Mouse (Mus musculus): ENCODE data around the gene Rhox2b.
"Not testable (repeated sequence)": the region's sequence is repeated elsewhere in the genome, so short reads cannot be mapped to it uniquely, and the experiment has no call there.

GRCm38 (mm10) chrX:37432194-37432593 lies 20.3 kb downstream of the Rhox2b start, which contains the start of gene Rhox4b:
- not testable (repeated sequence) for TF ChIP-seq CTCF (IDR thresholded peaks at IDR 0.05; ENCODE audit: borderline replicate concordance, insufficient read depth, low read depth, low read length); POLR2A (IDR thresholded peaks at IDR 0.05; ENCODE audit: borderline replicate concordance, insufficient read depth, low read length)
